Mouse (Mus musculus): ENCODE results near the gene Uty. TPM values are rescaled to one million over a fixed set of nuclear protein-coding genes. Genes with fewer than 3 reads are reported as not detected.

Gene Uty
- polyA plus RNA-seq, 1 experiment from 2014 or later: not detected

- H3K36me3 ChIP-seq (ENCODE audit: insufficient read depth, low read length): no peaks in the 10 kb centered on the region
- ATAC-seq: no peak
- no peaks in the 10 kb centered on the region for H3K9me3 ChIP-seq (ENCODE audit: low read length)
- DNase-seq (ENCODE audit: low spot score): no peak
- H3K4me3 ChIP-seq (ENCODE audit: low read depth, low read length): 0 out of 2 replicates have a peak overlapping the region, but pooled peaks have one; percentile 42
- TF ChIP-seq EP300 (IDR thresholded peaks at IDR 0.05): no peak
- TF ChIP-seq CTCF (IDR thresholded peaks at IDR 0.05): no peak
- WGBS: 49% methylated on average over 5 of the region's 5 CpGs
- H3K27ac ChIP-seq (ENCODE audit: low read length): no peak overlapping the region; the same call in 1 of the 2 replicates
- H3K27me3 ChIP-seq (replicated peaks; ENCODE audit: insufficient read depth, low read length): no peaks in the 10 kb centered on the region
- peak overlapping the region; percentile 34; the same call in 1 of the 2 replicates for H3K4me2 ChIP-seq (replicated peaks; ENCODE audit: low read depth, low read length)
- no peaks in the 10 kb centered on the region for H3K4me1 ChIP-seq (ENCODE audit: insufficient read depth, low read depth, low read length)
- no peak overlapping the region for H3K9ac ChIP-seq (replicated peaks; ENCODE audit: low read depth)
Measured at GRCm38 (mm10) chrY:1244421-1244820, 1.1 kb downstream of the Uty start.

GRCm38 (mm10) chrY:1220001-1220400, 25.6 kb downstream of the Uty start:
- Histone ChIP-seq H3K4me1 (ENCODE audit: insufficient read depth, low read depth, low read length) (no peaks in the 10 kb centered on the region), H3K9ac (replicated peaks; ENCODE audit: low read depth) (no peak overlapping the region), H3K27me3 (replicated peaks; ENCODE audit: insufficient read depth, low read length) (no peaks in the 10 kb centered on the region), H3K4me2 (replicated peaks; ENCODE audit: low read depth, low read length) (no peak overlapping the region), H3K4me3 (ENCODE audit: low read depth, low read length) (no peak overlapping the region), H3K9me3 (ENCODE audit: low read length) (no peaks in the 10 kb centered on the region), H3K36me3 (ENCODE audit: insufficient read depth, low read length) (no peaks in the 10 kb centered on the region), H3K27ac (ENCODE audit: low read length) (no peak overlapping the region)
- TF ChIP-seq CTCF (IDR thresholded peaks at IDR 0.05) (no peak), EP300 (IDR thresholded peaks at IDR 0.05) (no peak)
- ATAC-seq (no peak), DNase-seq (ENCODE audit: low spot score) (no peak)
- WGBS: 58% methylated on average over 5 of the region's 7 CpGs

- Histone ChIP-seq H3K9me3 (ENCODE audit: low read length) (no peaks in the 10 kb centered on the region), H3K36me3 (ENCODE audit: insufficient read depth, low read length) (no peaks in the 10 kb centered on the region), H3K4me1 (ENCODE audit: insufficient read depth, low read depth, low read length) (no peaks in the 10 kb centered on the region), H3K4me3 (ENCODE audit: low read depth, low read length) (no peak overlapping the region), H3K9ac (replicated peaks; ENCODE audit: low read depth) (no peak overlapping the region), H3K4me2 (replicated peaks; ENCODE audit: low read depth, low read length) (no peak overlapping the region), H3K27me3 (replicated peaks; ENCODE audit: insufficient read depth, low read length) (no peaks in the 10 kb centered on the region), H3K27ac (ENCODE audit: low read length) (no peak overlapping the region)
- TF ChIP-seq CTCF (IDR thresholded peaks at IDR 0.05) (no peak), EP300 (IDR thresholded peaks at IDR 0.05) (no peak)
- DNase-seq (ENCODE audit: low spot score) (no peak), ATAC-seq (no peak)
- 100% methylated on average over 1 of the region's 1 CpGs for WGBS
Measured at GRCm38 (mm10) chrY:1178476-1178875, 67.1 kb downstream of the Uty start.

GRCm38 (mm10) chrY:1163054-1163453, 82.5 kb downstream of the Uty start:
- H3K9ac ChIP-seq (replicated peaks; ENCODE audit: low read depth): no peak overlapping the region
- H3K27me3 ChIP-seq (replicated peaks; ENCODE audit: insufficient read depth, low read length): no peaks in the 10 kb centered on the region
- no peaks in the 10 kb centered on the region for H3K4me1 ChIP-seq (ENCODE audit: insufficient read depth, low read depth, low read length)
- no peak overlapping the region for H3K4me2 ChIP-seq (replicated peaks; ENCODE audit: low read depth, low read length)
- TF ChIP-seq EP300 (IDR thresholded peaks at IDR 0.05) (no peak), CTCF (IDR thresholded peaks at IDR 0.05) (no peak)
- ATAC-seq: no peak
- no peak overlapping the region for H3K27ac ChIP-seq (ENCODE audit: low read length)
- no peaks in the 10 kb centered on the region for H3K9me3 ChIP-seq (ENCODE audit: low read length)
- no peaks in the 10 kb centered on the region for H3K36me3 ChIP-seq (ENCODE audit: insufficient read depth, low read length)
- no peak for DNase-seq (ENCODE audit: low spot score)
- no peak overlapping the region for H3K4me3 ChIP-seq (ENCODE audit: low read depth, low read length)

- no peaks in the 10 kb centered on the region for H3K36me3 ChIP-seq (ENCODE audit: insufficient read depth, low read length)
- ATAC-seq (peak; percentile 55; the same call in 1 of the 2 replicates), DNase-seq (ENCODE audit: low spot score) (peak; percentile 4)
- H3K27me3 ChIP-seq (replicated peaks; ENCODE audit: insufficient read depth, low read length): no peaks in the 10 kb centered on the region
- H3K9ac ChIP-seq (replicated peaks; ENCODE audit: low read depth): no peak overlapping the region
- no peak overlapping the region for H3K27ac ChIP-seq (ENCODE audit: low read length)
- TF ChIP-seq EP300 (IDR thresholded peaks at IDR 0.05) (no peak), CTCF (IDR thresholded peaks at IDR 0.05) (no peak)
- 71% methylated on average over 5 of the region's 5 CpGs for WGBS
- H3K4me3 ChIP-seq (ENCODE audit: low read depth, low read length): no peak overlapping the region
- no peaks in the 10 kb centered on the region for H3K4me1 ChIP-seq (ENCODE audit: insufficient read depth, low read depth, low read length)
- H3K9me3 ChIP-seq (ENCODE audit: low read length): no peaks in the 10 kb centered on the region
- H3K4me2 ChIP-seq (replicated peaks; ENCODE audit: low read depth, low read length): no peak overlapping the region
Measured at GRCm38 (mm10) chrY:1116153-1116552, 129.4 kb downstream of the Uty start.

GRCm38 (mm10) chrY:1114016-1114415, 131.5 kb downstream of the Uty start:
- no peak overlapping the region for H3K4me3 ChIP-seq (ENCODE audit: low read depth, low read length)
- H3K9me3 ChIP-seq (ENCODE audit: low read length): no peaks in the 10 kb centered on the region
- H3K27me3 ChIP-seq (replicated peaks; ENCODE audit: insufficient read depth, low read length): no peaks in the 10 kb centered on the region
- TF ChIP-seq EP300 (IDR thresholded peaks at IDR 0.05): no peak
- no peak for TF ChIP-seq CTCF (IDR thresholded peaks at IDR 0.05)
- no peaks in the 10 kb centered on the region for H3K4me1 ChIP-seq (ENCODE audit: insufficient read depth, low read depth, low read length)
- no peak overlapping the region for H3K4me2 ChIP-seq (replicated peaks; ENCODE audit: low read depth, low read length)
- WGBS: 56% methylated on average over 2 of the region's 2 CpGs
- no peak overlapping the region for H3K27ac ChIP-seq (ENCODE audit: low read length)
- ATAC-seq (no peak), DNase-seq (ENCODE audit: low spot score) (no peak)
- H3K9ac ChIP-seq (replicated peaks; ENCODE audit: low read depth): no peak overlapping the region
- no peaks in the 10 kb centered on the region for H3K36me3 ChIP-seq (ENCODE audit: insufficient read depth, low read length)

Other genes starting within 250 kb of the Uty start
- gene Eif2s3y, start 235.2 kb downstream of the Uty start, polyA plus RNA-seq (2015; fragmentation: Nextera tagmentation; extraction: Ambion mirVana): not detected in 2 replicates
- not detected in 2 replicates for gene Ddx3y, start 40.9 kb upstream of the Uty start, polyA plus RNA-seq (2015; fragmentation: Nextera tagmentation; extraction: Ambion mirVana)
- not detected in 2 replicates for gene Usp9y, start 214.0 kb upstream of the Uty start, polyA plus RNA-seq (2015; fragmentation: Nextera tagmentation; extraction: Ambion mirVana)

Measured in lung, postnatal 0 days (tissue).